Mouse (Mus musculus) hematopoietic stem cell, adult 5-6 weeks (primary cell): Measurements from ENCODE around the gene Grik3. TPM values are rescaled to one million over a fixed set of nuclear protein-coding genes. Genes with fewer than 3 reads are reported as not detected.

Experiments used
- ATAC-seq, 2 experiments: fragments of 125-278 bp in 1 of 2; replicated peaks in 1 of 2; 2 replicates each; pipeline ENCODE4 v1.8.0; 2016 to 2017; ENCODE audit warnings: inconsistent platforms in 2 of 2, mild to moderate bottlenecking in 2 of 2, moderate number of reproducible peaks in 2 of 2, low read depth in 1 of 2, moderate TSS enrichment in 1 of 2; ENCODE audit not compliant: low FRiP score in 2 of 2, poor library complexity in 2 of 2, severe bottlenecking in 2 of 2, insufficient read depth in 1 of 2, low TSS enrichment in 1 of 2
- total RNA-seq: library from RNA; stranded (forward); fragments of 172-1452, 232-1000 nt; gene quantifications from 2 replicates; pipeline ENCODE4 v1.2.3, GENCODE M21; 2017

Grik3 gene
- total RNA-seq = not detected in 2 replicates

- 0 out of 4 replicates have a peak, but pooled peaks of 1 of the 2 experiments have one; percentile 10 for ATAC-seq
Measured at GRCm38 (mm10) chr4:125490661-125491504, at the start of gene Grik3. Gene Grik3 (plus strand): TSS chr4:125490700.

- no peak for ATAC-seq
Measured at GRCm38 (mm10) chr4:125441821-125442220, 48.7 kb upstream of the Grik3 start.

GRCm38 (mm10) chr4:125444366-125444765, 46.1 kb upstream of the Grik3 start:
- ATAC-seq = no peak

GRCm38 (mm10) chr4:125450602-125451321, 39.7 kb upstream of the Grik3 start:
- no peak for ATAC-seq

GRCm38 (mm10) chr4:125451821-125452220, 38.7 kb upstream of the Grik3 start:
- no peak for ATAC-seq

GRCm38 (mm10) chr4:125456506-125456905, 34.0 kb upstream of the Grik3 start:
- no peak for ATAC-seq

- no peak for ATAC-seq
Measured at GRCm38 (mm10) chr4:125457152-125458093, 33.1 kb upstream of the Grik3 start.

- ATAC-seq = no peak
Measured at GRCm38 (mm10) chr4:125459791-125460190, 30.7 kb upstream of the Grik3 start.

- ATAC-seq = no peak
Measured at GRCm38 (mm10) chr4:125469711-125470372, 20.7 kb upstream of the Grik3 start.

GRCm38 (mm10) chr4:125474903-125475302, 15.6 kb upstream of the Grik3 start:
- ATAC-seq = no peak

- 0 out of 4 replicates have a peak, but pooled peaks of 1 of the 2 experiments have one; percentile 40 for ATAC-seq
Measured at GRCm38 (mm10) chr4:125478071-125478470, 12.4 kb upstream of the Grik3 start.

GRCm38 (mm10) chr4:125481256-125481655, 9.2 kb upstream of the Grik3 start:
- ATAC-seq = no peak

- ATAC-seq = no peak
Measured at GRCm38 (mm10) chr4:125484131-125484530, 6.4 kb upstream of the Grik3 start.

- no peak for ATAC-seq
Measured at GRCm38 (mm10) chr4:125485416-125486239, 4.9 kb upstream of the Grik3 start.

- ATAC-seq = no peak
Measured at GRCm38 (mm10) chr4:125486616-125487015, 3.9 kb upstream of the Grik3 start.

GRCm38 (mm10) chr4:125487031-125487430, 3.5 kb upstream of the Grik3 start:
- ATAC-seq = no peak
